Mouse (Mus musculus) bone marrow macrophage, adult 2 months (primary cell): ENCODE data around the gene Fbxo2. TPM values are rescaled to one million over a fixed set of nuclear protein-coding genes. Genes with fewer than 3 reads are reported as not detected.
A peak's percentile ranks its signal among the peaks of the same experiment; 100 is the strongest.
"Not testable (repeated sequence)": the region's sequence is repeated elsewhere in the genome, so short reads cannot be mapped to it uniquely, and the experiment has no call there.

Source experiments
- H3K27ac ChIP-seq: 2 replicates; pipeline ENCODE4 v1.5.1; 2012; ENCODE audit warnings: low read depth, low read length; ENCODE audit not compliant: insufficient read depth
- H3K4me1 ChIP-seq: 2 replicates; pipeline ENCODE4 v1.6.1; 2012; ENCODE audit warnings: low read length; ENCODE audit not compliant: control insufficient read depth, insufficient read depth
- H3K4me3 ChIP-seq: 2 replicates; pipeline ENCODE4 v1.5.1; 2012; ENCODE audit warnings: mild to moderate bottlenecking, low read length, moderate library complexity; ENCODE audit not compliant: insufficient read depth
- CTCF ChIP-seq: IDR thresholded peaks from 2 replicates; pipeline ENCODE4 v1.5.1; 2012; ENCODE audit warnings: low read depth, mild to moderate bottlenecking, low read length, moderate library complexity
- POLR2A ChIP-seq: IDR thresholded peaks from 2 replicates; pipeline ENCODE4 v1.6.1; 2012; ENCODE audit warnings: mild to moderate bottlenecking, low read depth, low read length, borderline replicate concordance
- polyA plus RNA-seq: library from polyadenylated mRNA; stranded (reverse); fragments of >200 nt; gene quantifications from 2 replicates; pipeline ENCODE4 v1.2.4, GENCODE M21; 2012; ENCODE audit not compliant: missing spikeins, insufficient read depth, insufficient read length

Fbxo2 gene
- polyA plus RNA-seq, result 0.43 TPM in 1 of 2 replicates, not detected in the other

DNA sequence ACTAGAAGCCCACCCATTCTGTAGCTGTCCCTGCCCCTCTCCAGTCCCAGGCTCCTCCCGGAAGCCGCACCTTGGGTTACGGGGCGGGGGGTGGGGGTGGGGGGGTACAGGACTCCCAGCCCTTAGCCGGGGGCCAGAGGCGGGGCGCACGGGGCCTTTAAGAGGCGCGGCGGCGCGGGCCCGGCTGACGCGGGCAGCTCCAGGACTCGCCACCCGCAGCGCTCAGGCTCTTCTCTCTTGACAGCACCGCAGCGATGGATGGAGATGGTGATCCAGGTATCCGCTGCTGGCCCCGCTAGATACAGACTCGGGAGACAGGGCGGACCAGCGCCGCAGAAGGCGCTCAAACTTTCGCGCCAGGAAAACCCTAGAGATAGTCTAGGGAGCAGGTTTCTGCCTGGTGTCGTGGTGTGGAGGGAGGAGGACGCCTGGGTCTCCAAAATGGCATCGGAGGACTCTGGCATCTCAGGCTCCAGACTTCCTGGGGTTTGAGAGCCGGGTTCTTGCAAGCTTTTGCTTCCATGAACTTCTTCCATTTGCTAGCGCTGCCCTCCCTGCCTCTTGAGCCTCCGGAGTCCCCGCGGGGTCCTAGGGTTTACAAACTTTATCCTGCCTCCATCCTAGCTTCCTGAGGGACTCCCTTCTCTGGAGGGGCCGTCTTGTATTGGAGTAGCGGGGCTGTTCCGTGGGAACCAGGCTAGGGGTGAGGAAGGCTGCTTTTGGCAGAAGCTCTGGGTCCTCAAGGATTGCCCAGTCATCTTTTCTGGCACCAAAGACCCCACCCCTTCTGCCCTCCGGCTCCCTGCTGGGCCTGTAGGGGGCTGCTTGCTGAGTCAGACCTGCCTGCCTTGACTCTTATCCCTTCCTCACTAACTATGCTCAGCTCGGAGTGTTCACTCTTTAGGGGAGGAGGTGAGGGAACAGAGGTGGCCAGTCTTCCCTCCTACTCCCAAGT, at the start of gene Fbxo2, which contains the start of gene Fbxo44:
Gene Fbxo2, plus strand, starts transcription at position 186 of the 955 bp plus-strand sequence.
Gene Fbxo44, minus strand, starts transcription at position 47 of the 955 bp plus-strand sequence.
- no peak for TF ChIP-seq POLR2A

GRCm38 (mm10) chr4:148112519-148112918, 47.9 kb upstream of the Fbxo2 start:
- Histone ChIP-seq H3K4me3 (no peak overlapping the region), H3K4me1 (no peaks in the 10 kb centered on the region), H3K27ac (no peak overlapping the region)
- TF ChIP-seq POLR2A (no peak), CTCF (no peak)

More for the DNA sequence above, at the start of gene Fbxo2, which contains the start of gene Fbxo44:
- Histone ChIP-seq H3K4me1 (peaks cover 2% of the 10 kb centered on the region; the same call in 1 of the 2 replicates), H3K4me3 (peak within 1 kb of the TSS; percentile 69), H3K27ac (no peak within 1 kb of the TSS)

- Histone ChIP-seq H3K4me3 (no peak overlapping the region), H3K4me1 (no peaks in the 10 kb centered on the region), H3K27ac (no peak overlapping the region)
- TF ChIP-seq POLR2A (no peak), CTCF (peak; percentile 82)
Measured at GRCm38 (mm10) chr4:148114758-148115391, 45.5 kb upstream of the Fbxo2 start.

GRCm38 (mm10) chr4:148115467-148115866, 45.0 kb upstream of the Fbxo2 start:
- H3K27ac ChIP-seq, result no peak overlapping the region
- TF ChIP-seq POLR2A (no peak), CTCF (peak; percentile 30; the same call in 1 of the 2 replicates)
- no peaks in the 10 kb centered on the region for H3K4me1 ChIP-seq
- H3K4me3 ChIP-seq, result no peak overlapping the region

GRCm38 (mm10) chr4:148116657-148117056, 43.8 kb upstream of the Fbxo2 start:
- no peak overlapping the region for H3K27ac ChIP-seq
- H3K4me1 ChIP-seq, result no peaks in the 10 kb centered on the region
- TF ChIP-seq CTCF (no peak), POLR2A (no peak)
- no peak overlapping the region for H3K4me3 ChIP-seq

DNA sequence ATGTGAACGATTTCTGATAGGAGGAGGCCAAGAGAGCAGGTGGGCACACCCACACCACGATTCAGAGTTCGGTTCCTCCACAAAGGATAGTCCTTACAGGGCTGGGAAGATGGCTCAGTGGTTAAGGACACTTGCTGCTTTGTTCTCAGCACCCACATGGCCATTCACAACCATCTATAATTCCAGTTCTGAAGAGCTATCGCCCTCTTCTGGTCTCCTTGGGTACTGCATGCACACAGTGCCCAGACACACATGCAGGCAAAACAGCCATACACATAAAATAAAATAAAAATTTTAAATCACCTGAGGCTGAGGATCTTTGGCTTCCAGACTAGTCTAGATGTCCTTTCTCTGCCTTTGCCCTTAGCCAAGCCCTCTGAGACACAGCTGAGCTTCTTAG, 43.0 kb upstream of the Fbxo2 start:
- no peak for TF ChIP-seq POLR2A
- TF ChIP-seq CTCF, result no peak; the same call in 1 of the 2 replicates
- no peak overlapping the region for H3K4me3 ChIP-seq
- H3K27ac ChIP-seq, result no peak overlapping the region
- H3K4me1 ChIP-seq, result no peaks in the 10 kb centered on the region

DNA sequence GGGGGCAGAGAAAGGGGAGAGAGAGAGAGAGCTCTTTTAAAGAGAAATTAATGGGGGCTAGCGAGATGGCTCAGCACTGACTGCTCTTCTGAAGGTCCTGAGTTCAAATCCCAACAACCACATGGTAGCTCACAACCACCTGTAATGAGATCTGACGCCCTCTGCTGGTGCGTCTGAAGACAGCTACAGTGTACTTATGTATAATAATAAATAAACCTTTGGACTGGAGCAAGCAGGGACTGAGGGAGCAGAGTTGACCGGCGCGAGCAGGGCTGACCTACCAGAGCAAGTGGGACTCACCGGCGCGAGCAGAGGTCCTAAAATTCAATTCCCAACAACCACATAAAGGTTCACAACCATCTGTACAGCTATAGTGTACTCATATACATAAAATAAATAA, 40.8 kb upstream of the Fbxo2 start:
- not testable (repeated sequence) for H3K27ac ChIP-seq, H3K4me3 ChIP-seq, H3K4me1 ChIP-seq
- peak; percentile 27; the same call in 1 of the 2 replicates for TF ChIP-seq CTCF

- Histone ChIP-seq H3K4me1 (no peaks in the 10 kb centered on the region), H3K4me3 (no peak overlapping the region), H3K27ac (no peak overlapping the region)
- TF ChIP-seq POLR2A, result no peak
- TF ChIP-seq CTCF, result no peak
Measured at GRCm38 (mm10) chr4:148120555-148120954, 39.9 kb upstream of the Fbxo2 start.

GRCm38 (mm10) chr4:148121362-148121761, 39.1 kb upstream of the Fbxo2 start:
- TF ChIP-seq POLR2A (no peak), CTCF (no peak)
- H3K27ac ChIP-seq, result no peak overlapping the region
- no peak overlapping the region for H3K4me3 ChIP-seq
- H3K4me1 ChIP-seq, result no peaks in the 10 kb centered on the region

DNA sequence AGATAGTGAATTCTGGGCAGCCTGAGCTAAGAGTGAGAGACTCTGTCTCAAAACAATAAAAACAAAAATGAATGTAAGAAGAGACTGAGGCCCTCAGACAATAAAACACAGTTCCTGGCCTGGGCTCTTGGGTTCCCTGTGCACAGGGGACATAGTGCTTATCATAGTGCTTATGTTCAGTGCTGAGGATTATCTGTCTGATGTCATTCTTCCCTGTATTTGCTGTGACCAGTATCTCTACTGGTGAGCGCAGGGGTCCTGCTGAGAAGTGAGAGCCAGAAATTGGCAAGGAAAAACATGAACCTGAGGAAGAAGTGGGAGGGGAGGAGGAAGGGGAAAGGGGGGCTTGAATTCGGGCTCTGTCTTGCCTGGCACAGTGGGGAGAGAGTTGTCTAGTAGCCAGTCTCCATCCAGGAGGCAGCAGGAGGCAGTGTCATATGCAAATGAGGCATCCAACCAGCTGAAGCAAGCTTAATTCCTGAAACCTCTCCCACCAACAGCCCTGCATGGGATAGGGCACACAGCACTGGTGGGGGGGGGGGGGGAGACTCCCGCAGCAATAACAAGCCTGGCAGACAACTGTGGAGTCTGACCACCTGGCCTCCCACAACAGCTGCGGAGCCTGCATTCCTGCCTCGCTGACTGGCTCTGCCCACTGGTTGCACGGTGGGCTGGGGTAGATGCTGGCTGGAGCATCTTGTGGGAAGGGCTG, 38.3 kb upstream of the Fbxo2 start:
- Histone ChIP-seq H3K4me3 (no peak overlapping the region), H3K27ac (no peak overlapping the region), H3K4me1 (no peaks in the 10 kb centered on the region)
- TF ChIP-seq CTCF (no peak), POLR2A (no peak)
